Mouse (Mus musculus) urinary bladder, postnatal 25 days (tissue): ENCODE data around the gene Gosr2.

Source experiments
- DNase-seq: peaks from one replicate; pipeline ENCODE4 v3.0.0; 2022; ENCODE audit warnings: low spot score

Gosr2 gene

DNA sequence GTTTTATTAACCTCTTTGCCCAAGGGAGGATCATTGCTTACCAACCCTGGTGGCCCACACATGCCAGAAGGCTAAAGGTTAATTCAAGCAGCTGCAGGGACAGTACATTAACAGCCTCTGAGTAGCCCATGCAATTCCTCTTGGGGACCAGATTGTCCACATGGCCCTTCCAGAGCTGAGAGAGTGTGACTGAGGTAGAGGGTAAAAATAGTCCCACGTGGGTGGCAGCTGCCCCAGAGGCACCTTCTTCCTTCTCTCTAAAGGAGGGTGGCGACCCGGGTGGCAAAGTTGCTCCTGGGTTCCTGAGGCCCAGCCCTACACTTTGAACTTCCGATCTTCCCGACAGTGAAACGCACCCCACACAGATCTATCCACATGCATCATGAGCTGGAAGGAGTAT is 51.4 kb downstream of the Gosr2 start:
- no peak for DNase-seq

GRCm38 (mm10) chr11:103645731-103646130 is 52.0 kb downstream of the Gosr2 start:
- no peak for DNase-seq

- no peak for DNase-seq
These were observed 54.5 kb downstream of the Gosr2 start for GRCm38 (mm10) chr11:103643211-103643610.

DNA sequence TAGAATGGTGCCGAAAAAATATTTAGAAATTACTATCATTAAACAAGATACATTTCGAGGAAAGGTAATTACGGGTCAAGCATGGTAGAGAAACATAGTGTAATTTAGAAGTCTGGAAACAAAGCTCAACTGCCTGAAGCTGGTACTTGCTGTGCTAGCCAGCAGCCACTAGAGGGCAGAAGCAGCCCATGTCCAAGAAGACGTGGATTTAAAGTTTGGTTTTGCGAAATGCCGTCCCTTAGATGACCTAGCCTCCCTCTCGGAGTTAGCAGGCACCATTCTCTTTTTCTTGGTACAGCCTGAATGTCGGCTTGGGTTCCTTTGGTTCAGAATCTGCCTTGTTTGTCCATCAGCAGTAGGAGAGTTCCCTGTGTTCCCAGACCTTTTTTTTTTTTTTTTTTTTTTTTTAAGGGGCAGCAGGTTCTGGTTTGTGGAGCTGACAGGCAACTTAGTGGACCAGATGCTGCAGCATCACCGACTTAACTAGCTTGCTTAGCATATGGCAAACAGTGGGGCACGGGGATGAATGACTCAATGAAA is 58.2 kb downstream of the Gosr2 start:
- DNase-seq = peak; percentile 46

- no peak for DNase-seq
These were observed 58.9 kb downstream of the Gosr2 start, which contains the start of gene Lyzl6 for GRCm38 (mm10) chr11:103638790-103639189. TSS of gene Lyzl6 (minus strand) at chr11:103638890.

DNA sequence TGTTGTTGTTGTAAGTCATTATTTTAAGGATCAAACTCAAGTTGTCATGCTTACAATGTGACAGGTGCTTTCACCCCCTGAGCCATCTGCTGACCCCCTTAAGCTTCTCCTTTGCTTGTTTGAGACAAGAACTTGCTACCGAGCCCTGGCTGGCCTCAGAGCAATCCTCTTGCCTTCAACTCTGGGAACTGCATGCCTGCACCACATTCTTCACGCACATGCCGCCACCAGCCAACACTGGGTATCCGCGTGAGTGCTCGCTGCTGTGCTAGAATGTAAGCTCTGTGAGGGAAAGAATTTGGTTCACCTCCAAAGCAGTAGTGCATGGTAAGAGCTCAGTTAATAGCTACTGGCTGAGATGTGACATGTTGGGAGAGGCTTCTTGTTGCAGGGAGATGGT is 61.4 kb downstream of the Gosr2 start:
- no peak for DNase-seq

DNA sequence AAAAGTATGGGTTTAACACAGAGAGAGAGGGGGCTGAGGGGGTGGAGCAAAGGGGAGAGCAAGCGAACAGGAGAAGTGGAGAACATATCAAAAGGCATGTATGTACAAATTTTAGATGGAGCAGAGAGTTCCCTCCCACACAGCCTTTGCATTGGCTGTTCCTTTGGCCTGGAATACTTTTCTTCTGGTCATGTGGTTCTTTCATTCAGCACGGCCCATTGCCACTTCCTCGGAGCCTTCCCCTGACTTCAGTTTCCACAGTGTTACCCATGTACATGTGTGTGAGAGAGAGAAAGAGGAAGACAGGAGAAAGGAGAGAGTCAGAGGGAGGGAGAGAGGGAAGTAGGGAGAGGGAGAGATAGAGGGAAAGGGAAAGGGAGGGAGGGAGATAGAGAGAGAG is 62.2 kb downstream of the Gosr2 start:
- no peak for DNase-seq

- DNase-seq = no peak
These were observed 62.9 kb downstream of the Gosr2 start for GRCm38 (mm10) chr11:103634806-103635205.

- DNase-seq = no peak
These were observed 70.2 kb downstream of the Gosr2 start for GRCm38 (mm10) chr11:103627453-103627852.
